Mouse (Mus musculus): ENCODE results near the gene Gm47841.

The Gm47841 gene

GRCm38 (mm10) chr15:101047194-101047555 lies at the start of gene Gm47841:
TSS of gene Gm47841 (minus strand) at chr15:101047397.
- no peak for DNase-seq (ENCODE audit: low spot score)

GRCm38 (mm10) chr15:101095392-101095791 lies 48.2 kb upstream of the Gm47841 start:
- no peak for DNase-seq (ENCODE audit: low spot score)

DNA sequence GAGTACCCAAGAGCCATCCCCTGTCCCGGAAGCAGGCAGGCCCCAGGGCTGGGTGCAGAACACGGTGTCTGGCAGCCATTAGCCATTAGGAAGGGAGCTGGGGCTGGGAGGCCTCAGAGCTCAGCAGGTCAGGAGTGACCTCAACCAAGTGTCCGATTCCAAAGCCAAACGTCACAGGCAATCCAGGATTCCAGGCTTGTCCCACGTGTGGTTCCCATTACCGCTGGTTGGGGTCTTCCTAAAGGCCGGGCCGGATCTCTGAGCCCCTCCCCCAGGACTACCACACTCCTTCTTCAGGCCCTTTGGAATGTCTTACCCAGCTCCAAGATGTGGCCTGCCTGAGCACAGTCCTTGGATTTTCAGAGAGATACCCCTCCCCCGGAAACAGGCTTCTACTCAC lies 47.8 kb upstream of the Gm47841 start:
- DNase-seq (ENCODE audit: low spot score): no peak

DNA sequence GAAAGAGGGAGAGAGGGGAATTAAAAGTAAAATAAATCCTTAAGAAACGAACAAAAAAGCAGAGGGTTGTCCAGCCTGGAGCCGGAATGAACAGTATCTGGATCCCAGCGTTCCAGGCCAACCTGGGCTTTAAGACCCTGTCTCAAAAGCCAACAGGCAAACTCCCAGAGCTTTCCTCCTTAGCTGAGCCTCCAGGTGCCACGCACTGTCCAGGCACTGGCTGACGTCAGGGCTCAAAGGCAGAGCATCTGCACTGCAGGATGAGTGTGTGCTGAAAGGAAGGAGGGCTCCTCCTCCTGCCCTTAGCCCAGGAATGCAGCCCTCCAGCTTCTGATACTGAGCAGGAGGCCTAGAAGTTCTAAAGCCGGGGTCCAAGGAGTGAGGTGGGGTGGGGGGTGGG lies 46.8 kb upstream of the Gm47841 start:
- no peak for DNase-seq (ENCODE audit: low spot score)

- DNase-seq (ENCODE audit: low spot score): peak; percentile 29
Observed at GRCm38 (mm10) chr15:101092829-101093648, 45.8 kb upstream of the Gm47841 start.

- DNase-seq (ENCODE audit: low spot score): no peak
Observed at GRCm38 (mm10) chr15:101092121-101092828, 45.1 kb upstream of the Gm47841 start.

DNA sequence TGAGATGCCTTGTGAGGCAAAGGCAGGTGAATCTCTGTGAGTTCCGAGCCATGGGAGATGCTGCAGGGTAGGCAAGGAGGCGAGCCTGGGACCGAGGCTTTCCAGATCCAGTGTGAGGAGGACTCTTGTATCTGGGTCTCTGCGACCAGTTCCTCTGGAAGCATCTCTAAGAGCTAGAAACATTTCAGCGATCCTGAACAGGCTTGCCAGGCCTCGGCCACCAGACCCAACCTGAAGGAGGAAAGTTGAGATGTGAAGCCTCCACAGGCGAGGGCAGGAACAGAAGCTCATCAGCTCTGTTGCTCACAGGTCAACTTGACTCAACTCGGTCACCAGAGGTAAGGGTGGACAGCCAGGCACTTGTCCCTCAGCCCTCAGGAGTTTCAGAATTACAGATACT lies 44.4 kb upstream of the Gm47841 start:
- DNase-seq (ENCODE audit: low spot score): no peak

DNA sequence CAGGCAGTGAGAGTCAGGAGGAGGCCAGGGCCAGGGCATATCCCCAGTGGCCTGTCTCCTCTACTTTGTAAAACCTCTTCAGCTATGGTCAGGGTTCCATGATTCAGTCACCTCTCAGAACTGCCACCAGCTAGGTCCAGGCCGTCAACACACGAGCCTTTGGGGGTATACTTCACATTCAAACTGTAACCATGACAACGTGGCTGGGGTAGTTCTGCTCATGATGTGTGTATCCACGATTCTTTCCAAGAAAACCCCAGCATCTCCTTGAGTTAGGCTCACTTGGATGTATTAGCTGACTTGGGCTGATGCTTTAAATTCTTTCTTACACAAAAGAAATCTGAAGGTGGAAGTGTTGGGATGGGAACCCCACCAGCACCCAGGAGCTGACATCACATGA lies 41.1 kb upstream of the Gm47841 start:
- no peak for DNase-seq (ENCODE audit: low spot score)

DNA sequence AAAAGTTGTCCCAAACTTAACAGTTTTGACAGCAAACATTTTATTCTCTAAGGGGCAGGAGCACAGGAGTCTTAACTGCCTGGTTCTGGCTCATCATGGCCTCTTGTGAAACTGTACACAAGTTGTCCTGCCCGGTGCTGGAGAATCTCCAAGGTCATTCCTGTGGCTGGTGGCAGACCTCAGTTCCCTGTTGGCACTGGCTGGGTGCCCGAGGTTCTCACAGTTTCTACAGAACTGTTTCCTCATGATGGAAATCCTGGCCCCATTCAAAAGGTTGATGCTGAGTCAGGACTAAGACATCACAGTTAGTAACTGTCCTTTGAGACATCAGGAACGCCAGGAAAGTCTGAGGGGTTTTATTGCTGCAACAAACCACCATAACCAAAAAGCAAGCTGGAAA lies 39.8 kb upstream of the Gm47841 start:
- no peak for DNase-seq (ENCODE audit: low spot score)

GRCm38 (mm10) chr15:101086451-101086850 lies 39.3 kb upstream of the Gm47841 start:
- DNase-seq (ENCODE audit: low spot score): no peak

DNA sequence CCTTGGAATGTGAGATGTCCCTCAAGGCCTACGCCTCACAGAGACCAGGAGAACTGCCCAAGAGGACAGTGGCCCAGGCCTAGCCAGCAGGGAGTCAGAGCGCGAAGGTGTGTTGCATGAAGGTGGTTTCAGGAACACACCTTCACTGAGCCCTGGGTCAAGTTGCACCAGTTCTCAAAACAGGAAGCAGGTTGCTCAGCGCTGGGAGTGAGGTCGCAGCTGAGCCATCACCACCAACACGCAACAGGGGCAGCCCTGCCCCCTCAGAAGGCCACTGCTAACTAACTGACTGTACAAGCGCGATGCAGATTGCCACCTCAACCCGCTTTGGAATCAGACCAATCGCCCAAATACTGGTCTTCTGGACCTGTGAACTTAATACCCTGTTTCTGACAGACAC lies 37.3 kb upstream of the Gm47841 start:
- DNase-seq (ENCODE audit: low spot score): no peak

DNA sequence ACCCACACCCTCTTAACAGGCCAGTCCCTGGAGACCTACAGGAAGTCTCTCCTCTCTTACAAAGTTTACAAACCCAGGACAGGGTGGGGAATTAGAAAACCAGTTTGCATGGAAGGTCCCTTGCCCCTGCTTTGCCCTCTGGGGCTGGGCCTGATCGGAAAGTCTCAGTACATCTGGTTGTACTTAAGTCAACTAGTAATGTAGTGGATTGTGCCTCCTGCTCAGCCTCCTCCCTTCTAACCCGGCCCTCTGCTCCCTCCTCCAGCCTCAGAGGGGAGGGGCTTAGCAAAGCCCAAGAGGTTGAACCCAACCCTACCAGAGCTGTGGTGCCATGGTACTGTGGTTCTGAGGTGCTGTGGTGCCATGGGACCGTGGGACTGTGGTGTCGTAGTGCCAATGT lies 35.0 kb upstream of the Gm47841 start:
- DNase-seq (ENCODE audit: low spot score): no peak

GRCm38 (mm10) chr15:101081035-101081548 lies 33.9 kb upstream of the Gm47841 start:
- DNase-seq (ENCODE audit: low spot score): no peak

DNA sequence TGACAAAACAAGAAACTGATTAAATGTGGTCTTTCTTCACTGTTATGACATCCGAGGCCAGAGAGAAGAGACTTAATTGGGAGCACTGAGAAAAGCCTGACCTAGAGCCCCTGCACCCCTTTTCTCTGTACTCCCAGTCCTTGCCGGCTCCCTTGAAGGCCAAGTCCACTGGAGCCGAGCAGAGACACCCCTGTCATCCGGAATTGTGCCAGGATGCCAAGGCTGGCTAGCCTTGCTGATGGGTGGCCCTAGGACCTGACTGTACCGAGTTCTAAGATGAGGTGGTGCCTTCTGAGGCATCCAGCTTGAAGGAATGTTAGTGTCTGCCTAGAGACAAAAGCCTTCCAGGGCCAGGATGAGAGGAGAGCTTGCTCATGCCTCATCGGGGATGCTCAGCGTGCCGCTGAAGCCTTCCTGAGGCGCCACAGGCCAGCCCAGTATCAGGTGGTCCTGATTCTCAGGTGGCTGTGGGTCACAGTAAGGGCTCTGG lies 32.9 kb upstream of the Gm47841 start:
- no peak for DNase-seq (ENCODE audit: low spot score)

DNA sequence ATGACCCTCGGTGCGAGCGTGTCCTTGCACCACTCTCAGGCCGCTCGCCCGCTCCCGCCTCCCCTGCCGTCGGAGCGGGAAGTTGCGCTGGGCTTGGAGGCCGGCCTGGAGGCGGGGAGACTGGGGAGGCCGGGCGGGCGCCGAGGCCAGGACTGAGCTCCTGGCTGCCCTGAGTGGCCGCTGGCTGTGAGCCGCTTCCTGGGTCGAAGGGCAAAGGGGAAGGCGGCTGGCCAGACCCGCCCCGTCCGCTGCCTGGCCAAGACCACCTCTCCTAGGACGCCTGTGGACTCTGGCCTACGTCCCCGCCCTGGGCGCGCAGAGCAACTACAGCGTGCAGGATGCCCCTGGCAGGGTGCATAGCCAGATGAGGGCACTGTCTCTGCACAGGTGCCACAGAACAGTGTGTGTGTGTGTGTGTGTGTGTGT lies 31.5 kb upstream of the Gm47841 start:
- peak; percentile 86 for DNase-seq (ENCODE audit: low spot score)

GRCm38 (mm10) chr15:101077813-101078730 lies 30.9 kb upstream of the Gm47841 start, which contains the start of gene Fignl2:
TSS of gene Fignl2 (minus strand) at chr15:101078567.
- peak; percentile 36 for DNase-seq (ENCODE audit: low spot score)

DNA sequence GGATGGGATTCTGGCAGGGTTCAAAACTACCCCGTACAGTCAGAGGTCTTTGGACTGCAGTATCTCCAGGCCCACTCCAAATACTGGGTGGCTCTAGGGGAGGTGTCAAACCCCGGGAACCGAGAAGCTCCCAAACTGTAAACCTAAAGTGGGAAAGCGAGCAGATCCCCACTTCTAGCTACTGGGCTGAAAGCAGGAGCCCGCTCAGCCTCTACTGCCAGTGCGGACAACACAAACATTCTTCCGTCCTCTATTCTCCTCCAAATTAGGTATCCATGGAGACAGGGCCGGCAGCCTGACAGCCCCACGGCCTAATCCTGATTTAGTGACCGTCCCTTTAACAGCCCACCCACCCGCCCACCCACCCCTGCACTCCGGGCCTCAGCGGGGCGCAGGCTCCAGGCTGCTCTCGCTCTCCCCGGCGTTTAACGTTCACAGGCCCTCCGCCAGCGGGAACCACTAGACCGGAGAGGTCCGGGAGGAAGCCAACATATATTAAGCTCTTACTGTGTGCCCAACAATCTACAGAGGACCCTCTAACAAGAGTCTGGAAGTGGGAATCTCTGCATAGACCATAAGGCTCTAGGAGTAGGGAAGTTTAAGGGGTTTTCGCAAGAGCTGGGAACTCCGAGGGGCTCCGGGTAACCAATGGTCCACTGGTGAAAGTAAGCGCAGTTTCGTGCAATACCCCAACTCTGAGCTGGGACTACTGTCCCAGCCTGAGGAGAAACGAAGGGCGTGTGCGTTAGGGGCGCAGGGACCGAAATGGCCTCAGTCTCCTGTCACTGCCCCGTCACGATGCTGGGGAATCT lies 30.0 kb upstream of the Gm47841 start:
- DNase-seq (ENCODE audit: low spot score): no peak

DNA sequence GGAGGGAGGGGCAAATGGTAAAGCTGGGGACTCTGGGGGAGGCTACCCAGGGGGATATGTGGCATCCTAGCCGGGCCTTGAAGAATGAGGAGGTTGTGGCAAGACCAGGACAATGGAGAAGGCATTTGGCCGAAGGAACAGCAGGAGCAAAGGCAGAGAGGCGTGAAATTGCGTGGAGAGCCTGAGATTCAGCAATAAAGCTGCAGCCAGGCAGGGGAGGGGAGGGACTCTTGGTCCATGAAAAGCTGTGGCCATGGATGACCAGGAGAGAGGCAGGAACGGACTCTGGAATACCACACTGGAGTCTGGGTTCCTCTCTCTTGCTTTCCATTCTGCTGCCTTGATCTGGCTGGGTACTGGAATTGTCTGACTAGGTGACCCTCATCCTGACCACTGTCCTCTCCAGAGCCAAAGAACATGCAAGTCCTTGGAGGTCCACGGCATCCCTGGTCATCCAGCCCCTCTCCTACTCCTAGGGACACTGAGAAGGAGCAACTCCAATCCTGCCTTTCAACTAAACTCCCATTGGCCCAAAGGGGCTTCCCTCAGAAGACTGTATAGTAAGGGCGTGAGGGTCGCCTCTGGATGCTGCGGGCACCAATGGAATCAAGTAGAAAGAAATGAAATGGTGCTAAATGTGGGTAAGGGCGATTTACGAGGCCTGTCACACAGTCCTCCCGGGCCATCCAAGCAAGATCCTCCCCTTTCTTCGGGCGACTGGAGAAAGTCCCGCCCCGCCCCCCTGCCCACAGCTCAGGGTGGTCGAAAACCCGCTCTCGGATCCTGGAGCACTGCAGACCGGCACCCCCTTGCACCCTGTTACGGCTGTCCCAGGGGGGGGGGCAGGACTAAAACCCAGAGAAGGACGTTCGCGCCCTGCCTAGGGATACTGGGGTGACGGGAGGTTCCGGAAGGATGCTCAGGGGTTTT lies 29.1 kb upstream of the Gm47841 start:
- no peak for DNase-seq (ENCODE audit: low spot score)

DNA sequence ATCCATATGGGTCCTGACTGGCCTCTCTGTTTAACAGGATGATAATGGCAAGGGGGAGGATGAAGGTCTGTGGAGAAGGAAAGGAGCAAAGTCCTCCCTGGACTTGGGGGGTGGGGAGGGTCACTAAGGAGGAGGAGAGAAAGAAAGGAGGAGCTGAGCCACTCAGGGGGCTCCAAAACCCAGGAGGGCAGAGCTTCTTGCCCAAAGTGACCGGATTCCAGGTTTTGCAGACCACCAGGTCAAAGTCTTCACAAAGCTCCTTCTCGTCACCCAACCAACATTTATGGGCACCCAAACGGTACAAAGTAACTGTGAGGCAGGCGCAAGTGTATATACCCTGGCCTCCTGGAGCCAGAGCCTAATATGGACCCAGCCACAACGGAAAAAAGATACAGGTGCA lies 28.5 kb upstream of the Gm47841 start:
- DNase-seq (ENCODE audit: low spot score): no peak

- no peak for DNase-seq (ENCODE audit: low spot score)
Observed at GRCm38 (mm10) chr15:101075150-101075549, 28.0 kb upstream of the Gm47841 start.

All from ovary, postnatal 14 days (tissue).